Mouse (Mus musculus): Measurements from ENCODE around the gene Col8a2.

Col8a2 gene

GRCm38 (mm10) chr4:126260520-126261201 is 25.9 kb upstream of the Col8a2 start:
- no peak for DNase-seq (ENCODE audit: low spot score in 2 of 2)

- DNase-seq (ENCODE audit: low spot score in 2 of 2) = no peak
Observed at GRCm38 (mm10) chr4:126261266-126261665, 25.3 kb upstream of the Col8a2 start.

GRCm38 (mm10) chr4:126261675-126262074 is 24.9 kb upstream of the Col8a2 start:
- no peak for DNase-seq (ENCODE audit: low spot score in 2 of 2)

GRCm38 (mm10) chr4:126262119-126262807 is 24.3 kb upstream of the Col8a2 start, which contains the start of gene Trappc3:
TSS of gene Trappc3 (plus strand) at chr4:126262325.
- peak; percentile 99 to 100 for DNase-seq (ENCODE audit: low spot score in 2 of 2)

- no peak for DNase-seq (ENCODE audit: low spot score in 2 of 2)
Observed at GRCm38 (mm10) chr4:126269292-126269691, 17.3 kb upstream of the Col8a2 start.

- DNase-seq (ENCODE audit: low spot score in 2 of 2) = no peak
Observed at GRCm38 (mm10) chr4:126273753-126274152, 12.8 kb upstream of the Col8a2 start.

GRCm38 (mm10) chr4:126275081-126275480 is 11.5 kb upstream of the Col8a2 start:
- no peak for DNase-seq (ENCODE audit: low spot score in 2 of 2)

- no peak for DNase-seq (ENCODE audit: low spot score in 2 of 2)
Observed at GRCm38 (mm10) chr4:126275681-126276131, 10.9 kb upstream of the Col8a2 start.

GRCm38 (mm10) chr4:126277906-126278564 is 8.6 kb upstream of the Col8a2 start:
- no peak for DNase-seq (ENCODE audit: low spot score in 2 of 2)

GRCm38 (mm10) chr4:126278565-126278915 is 8.1 kb upstream of the Col8a2 start:
- no peak for DNase-seq (ENCODE audit: low spot score in 2 of 2)

- DNase-seq (ENCODE audit: low spot score in 2 of 2) = no peak
Observed at GRCm38 (mm10) chr4:126278961-126279360, 7.6 kb upstream of the Col8a2 start.

- DNase-seq (ENCODE audit: low spot score in 2 of 2) = no peak
Observed at GRCm38 (mm10) chr4:126281706-126282105, 4.9 kb upstream of the Col8a2 start.

- no peak for DNase-seq (ENCODE audit: low spot score in 2 of 2)
Observed at GRCm38 (mm10) chr4:126283582-126283981, 3.0 kb upstream of the Col8a2 start.

GRCm38 (mm10) chr4:126287302-126287995 is 856 bp downstream of the Col8a2 start:
- no peak for DNase-seq (ENCODE audit: low spot score in 2 of 2)

- DNase-seq (ENCODE audit: low spot score in 2 of 2) = no peak
Observed at GRCm38 (mm10) chr4:126288085-126288666, 1.6 kb downstream of the Col8a2 start.

GRCm38 (mm10) chr4:126290314-126290713 is 3.7 kb downstream of the Col8a2 start:
- DNase-seq (ENCODE audit: low spot score in 2 of 2) = no peak

GRCm38 (mm10) chr4:126291196-126291595 is 4.6 kb downstream of the Col8a2 start:
- DNase-seq (ENCODE audit: low spot score in 2 of 2) = no peak

GRCm38 (mm10) chr4:126295152-126295551 is 8.6 kb downstream of the Col8a2 start:
- DNase-seq (ENCODE audit: low spot score in 2 of 2) = no peak

GRCm38 (mm10) chr4:126295937-126296336 is 9.3 kb downstream of the Col8a2 start:
- no peak for DNase-seq (ENCODE audit: low spot score in 2 of 2)

GRCm38 (mm10) chr4:126296617-126297101 is 10.1 kb downstream of the Col8a2 start:
- DNase-seq (ENCODE audit: low spot score in 2 of 2) = no peak

- no peak for DNase-seq (ENCODE audit: low spot score in 2 of 2)
Observed at GRCm38 (mm10) chr4:126300916-126301583, 14.5 kb downstream of the Col8a2 start.
